Mouse (Mus musculus) kidney, embryonic 16.5 days (tissue): Measurements from ENCODE around the gene Inmt. TPM values are rescaled to one million over a fixed set of nuclear protein-coding genes. Genes with fewer than 3 reads are reported as not detected.
A peak's percentile ranks its signal among the peaks of the same experiment; 100 is the strongest.
"Not testable (repeated sequence)": the region's sequence is repeated elsewhere in the genome, so short reads cannot be mapped to it uniquely, and the experiment has no call there.

Source experiments
- ATAC-seq: fragments of 200-750 bp; cut with Nextera tagmentation; 2 replicates; pipeline ENCODE4 v1.8.0; 2017; ENCODE audit warnings: moderate TSS enrichment; ENCODE audit not compliant: low FRiP score, low TSS enrichment
- H3K27ac ChIP-seq: fragments of 300-500 bp; sonication (generic); 2 replicates; pipeline ENCODE4 v1.5.1; 2014; ENCODE audit warnings: low read length
- H3K27me3 ChIP-seq: fragments of 300-500 bp; sonication (generic); 2 replicates; pipeline ENCODE4 v1.6.1; 2014; ENCODE audit warnings: low read length, control low read depth, mixed read lengths; ENCODE audit not compliant: insufficient read depth
- H3K36me3 ChIP-seq: fragments of 300-500 bp; sonication (generic); 2 replicates; pipeline ENCODE4 v1.6.1; 2014; ENCODE audit warnings: low read length, control low read depth, mixed read lengths; ENCODE audit not compliant: insufficient read depth
- H3K4me1 ChIP-seq: fragments of 300-500 bp; sonication (generic); 2 replicates; pipeline ENCODE4 v1.6.1; 2014; ENCODE audit warnings: low read length, control low read depth, mixed read lengths; ENCODE audit not compliant: insufficient read depth
- H3K4me2 ChIP-seq: fragments of 300-500 bp; sonication (generic); replicated peaks from 2 replicates; pipeline ENCODE4 v1.6.1; 2014; ENCODE audit warnings: low read depth, low read length
- H3K4me3 ChIP-seq: fragments of 300-500 bp; sonication (generic); 2 replicates; pipeline ENCODE4 v1.5.1; 2014; ENCODE audit warnings: mild to moderate bottlenecking, low read length
- H3K9ac ChIP-seq: fragments of 300-500 bp; sonication (generic); replicated peaks from 2 replicates; pipeline ENCODE4 v1.6.1; 2014; ENCODE audit warnings: low read length
- H3K9me3 ChIP-seq: fragments of 300-500 bp; sonication (generic); 2 replicates; pipeline ENCODE4 v1.6.1; 2016; ENCODE audit warnings: low read length, control low read depth
- WGBS: fragments of 180-500 bp; shearing (Covaris S2); extraction: QIAGEN DNeasy Blood & Tissue Kit; methylation state at CpG from one replicate; pipeline ENCODE4 v1.1.7; 2014; 5-methylcytosine and 5-hydroxymethylcytosine counted together
- polyA plus RNA-seq: library from polyadenylated mRNA; unstranded; fragments of >200 nt; fragmentation: Nextera tagmentation; extraction: Ambion mirVana; gene quantifications from 2 replicates; pipeline ENCODE4 v1.2.1, GENCODE M21; 2015

The Inmt gene
- polyA plus RNA-seq, 1 experiment from 2014 or later: 13.8 TPM

DNA sequence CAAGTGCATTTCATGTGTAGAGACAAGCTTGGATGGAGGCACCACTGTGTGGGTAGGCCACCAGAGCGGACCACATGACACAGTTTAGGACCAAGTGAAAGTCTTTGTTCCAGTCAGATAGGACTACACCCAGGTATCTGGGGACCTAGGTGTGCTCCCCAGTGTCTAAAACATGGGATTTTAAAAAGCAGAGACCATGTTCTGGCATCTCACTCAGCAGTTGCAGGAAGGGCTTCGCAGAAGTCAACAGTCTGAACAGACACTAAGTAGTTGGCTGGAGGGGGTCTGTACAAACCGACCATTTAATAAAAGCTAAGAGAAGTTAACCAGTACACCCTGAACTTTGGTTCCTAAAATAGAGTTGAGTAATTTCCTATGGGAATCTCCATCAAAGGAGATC is 18.3 kb upstream of the Inmt start:
- Histone ChIP-seq H3K27me3 (no peaks in the 10 kb centered on the region), H3K27ac (no peak overlapping the region), H3K4me3 (no peak overlapping the region), H3K4me1 (no peaks in the 10 kb centered on the region), H3K4me2 (no peak overlapping the region), H3K9ac (no peak overlapping the region), H3K9me3 (no peaks in the 10 kb centered on the region), H3K36me3 (no peaks in the 10 kb centered on the region)
- no peak for ATAC-seq
- WGBS: 91% methylated on average over 3 of the region's 3 CpGs

DNA sequence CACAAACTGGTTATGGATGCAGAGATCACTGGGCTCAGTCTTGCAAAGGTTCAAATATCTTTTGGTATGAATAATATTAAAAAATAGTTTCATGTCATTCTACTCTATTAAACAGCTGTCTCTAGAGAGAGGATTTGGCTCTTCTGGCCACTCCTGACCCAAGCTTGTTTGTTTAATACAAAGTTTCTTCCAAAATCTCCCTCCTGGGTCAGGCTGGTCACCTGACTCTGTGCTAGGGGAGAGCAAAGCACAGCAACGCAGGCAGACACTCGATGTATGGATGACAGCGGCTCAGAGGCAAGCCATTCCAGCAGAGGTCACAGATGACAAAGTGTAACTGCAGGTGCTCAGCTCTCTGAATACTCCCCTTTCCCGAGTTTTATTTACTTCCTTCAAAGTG is 16.7 kb upstream of the Inmt start:
- H3K9ac ChIP-seq: no peak overlapping the region
- ATAC-seq: no peak
- 39% methylated on average over 4 of the region's 4 CpGs for WGBS
- no peaks in the 10 kb centered on the region for H3K27me3 ChIP-seq
- H3K4me2 ChIP-seq: no peak overlapping the region
- no peaks in the 10 kb centered on the region for H3K9me3 ChIP-seq
- H3K4me1 ChIP-seq: no peaks in the 10 kb centered on the region
- H3K27ac ChIP-seq: no peak overlapping the region
- no peaks in the 10 kb centered on the region for H3K36me3 ChIP-seq
- H3K4me3 ChIP-seq: no peak overlapping the region

DNA sequence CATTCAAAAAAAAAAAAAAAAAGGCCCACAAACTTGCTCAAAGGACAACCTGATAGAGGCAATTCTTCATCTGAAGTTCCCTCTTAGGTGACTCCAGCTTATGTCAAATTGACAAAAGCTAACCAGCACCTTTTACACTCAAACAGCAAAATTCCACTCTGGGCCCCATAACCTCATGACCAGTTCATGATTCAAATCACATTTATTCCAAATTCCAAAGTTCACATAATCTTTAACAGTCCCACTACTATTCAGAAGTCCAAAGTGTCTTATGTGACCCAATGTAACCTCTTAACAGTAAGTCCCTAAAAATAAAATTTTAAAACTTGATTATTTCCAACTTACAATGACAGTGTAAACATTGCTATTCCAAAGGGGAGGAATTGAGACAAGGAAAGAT is 14.6 kb upstream of the Inmt start:
- Histone ChIP-seq H3K27me3 (no peaks in the 10 kb centered on the region), H3K36me3 (no peaks in the 10 kb centered on the region), H3K4me2 (no peak overlapping the region), H3K9ac (no peak overlapping the region), H3K4me1 (no peaks in the 10 kb centered on the region), H3K9me3 (no peaks in the 10 kb centered on the region), H3K27ac (no peak overlapping the region), H3K4me3 (no peak overlapping the region)
- no peak for ATAC-seq

DNA sequence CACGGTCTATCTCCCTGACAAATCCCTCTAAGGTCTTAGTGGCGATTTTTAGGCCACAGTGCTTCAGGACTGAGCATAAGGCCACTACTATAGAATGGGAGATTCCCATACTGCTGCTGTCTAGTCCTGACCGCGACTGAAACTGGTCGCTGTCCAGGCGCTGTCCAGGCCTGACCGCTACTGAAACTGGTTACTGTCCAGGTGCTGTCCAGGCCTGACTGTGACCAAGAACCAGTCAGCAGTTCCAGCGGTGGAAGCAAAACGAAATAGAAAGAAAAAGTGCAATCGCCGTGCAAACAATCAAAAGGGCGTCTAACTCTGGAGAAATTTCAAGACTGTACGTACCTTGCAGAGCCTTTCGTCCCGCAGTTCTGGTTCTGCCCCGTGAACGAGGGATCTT is 13.0 kb upstream of the Inmt start:
- not testable (repeated sequence) for H3K36me3 ChIP-seq, H3K9ac ChIP-seq, H3K4me2 ChIP-seq, H3K4me1 ChIP-seq, H3K27ac ChIP-seq, H3K4me3 ChIP-seq, H3K27me3 ChIP-seq, H3K9me3 ChIP-seq, ATAC-seq
- 93% methylated on average over 17 of the region's 17 CpGs for WGBS

DNA sequence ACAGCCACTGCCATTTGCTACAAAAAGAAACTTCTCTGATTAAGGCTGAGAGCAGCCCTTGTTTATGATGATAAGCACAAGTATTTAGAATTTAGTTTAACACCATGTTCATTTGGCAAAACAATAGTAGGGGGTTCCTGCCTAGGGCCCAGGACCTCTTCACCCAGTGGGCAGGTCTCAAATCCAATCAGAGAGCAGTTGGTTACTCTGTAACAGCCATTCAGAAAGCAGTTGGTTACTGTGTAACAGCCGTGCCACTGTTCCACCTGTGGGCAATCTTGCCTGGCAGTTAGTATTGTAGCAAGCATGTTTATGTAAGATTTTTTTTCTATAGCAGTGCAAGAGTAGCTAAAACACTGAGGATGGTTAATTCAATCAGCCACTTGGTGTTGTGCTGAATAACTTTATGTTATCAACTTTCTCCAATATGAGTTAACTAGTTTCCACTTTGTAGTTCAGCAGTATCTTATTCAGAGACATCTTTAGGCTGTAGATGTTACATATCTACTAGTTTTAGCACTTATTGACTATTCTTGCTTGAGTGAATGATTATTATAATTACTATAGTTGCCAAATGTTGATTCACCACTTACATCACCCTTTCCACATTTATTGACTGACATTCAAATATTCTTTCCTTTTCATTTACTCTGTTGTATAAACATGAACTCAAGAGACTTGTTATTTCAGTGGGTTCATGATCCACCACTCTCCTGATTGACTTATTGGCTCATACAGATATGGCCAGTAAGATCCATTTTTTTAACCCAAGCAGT is 8.0 kb upstream of the Inmt start:
- Histone ChIP-seq H3K27me3 (no peaks in the 10 kb centered on the region), H3K4me2 (no peak overlapping the region), H3K9ac (no peak overlapping the region), H3K9me3 (no peaks in the 10 kb centered on the region), H3K27ac (no peak overlapping the region), H3K4me3 (no peak overlapping the region), H3K36me3 (no peaks in the 10 kb centered on the region), H3K4me1 (0 out of 2 replicates have a peak, but pooled peaks cover 7% of the 10 kb centered on the region)
- ATAC-seq: no peak
- 83% methylated on average over 1 of the region's 1 CpGs for WGBS

DNA sequence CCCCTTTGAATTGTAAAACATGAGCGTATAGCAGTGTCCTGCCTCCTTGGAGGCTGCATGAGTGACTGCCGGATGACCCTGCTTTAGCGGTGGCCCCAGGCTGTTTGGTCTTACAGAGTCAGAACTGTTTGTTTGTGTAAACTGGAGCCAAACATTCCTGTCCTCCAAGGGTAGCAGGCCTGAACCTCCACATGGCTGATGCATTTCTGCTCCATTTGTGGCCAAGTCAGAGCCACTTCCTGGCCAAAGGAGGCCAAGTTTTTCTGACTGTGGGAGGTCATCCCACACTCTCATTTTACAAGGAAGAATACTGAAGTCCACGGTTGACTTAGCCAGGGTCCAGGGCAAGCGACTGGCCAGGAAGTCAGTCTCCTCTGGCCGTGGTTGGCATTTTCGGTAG is 4.7 kb upstream of the Inmt start:
- no peaks in the 10 kb centered on the region for H3K27me3 ChIP-seq
- H3K4me2 ChIP-seq: no peak overlapping the region
- ATAC-seq: peak; percentile 25; the same call in 1 of the 2 replicates
- no peaks in the 10 kb centered on the region for H3K9me3 ChIP-seq
- 49% methylated on average over 7 of the region's 7 CpGs for WGBS
- H3K27ac ChIP-seq: no peak overlapping the region
- H3K9ac ChIP-seq: no peak overlapping the region
- no peaks in the 10 kb centered on the region for H3K36me3 ChIP-seq
- no peak overlapping the region for H3K4me3 ChIP-seq
- peaks cover 21% of the 10 kb centered on the region for H3K4me1 ChIP-seq

DNA sequence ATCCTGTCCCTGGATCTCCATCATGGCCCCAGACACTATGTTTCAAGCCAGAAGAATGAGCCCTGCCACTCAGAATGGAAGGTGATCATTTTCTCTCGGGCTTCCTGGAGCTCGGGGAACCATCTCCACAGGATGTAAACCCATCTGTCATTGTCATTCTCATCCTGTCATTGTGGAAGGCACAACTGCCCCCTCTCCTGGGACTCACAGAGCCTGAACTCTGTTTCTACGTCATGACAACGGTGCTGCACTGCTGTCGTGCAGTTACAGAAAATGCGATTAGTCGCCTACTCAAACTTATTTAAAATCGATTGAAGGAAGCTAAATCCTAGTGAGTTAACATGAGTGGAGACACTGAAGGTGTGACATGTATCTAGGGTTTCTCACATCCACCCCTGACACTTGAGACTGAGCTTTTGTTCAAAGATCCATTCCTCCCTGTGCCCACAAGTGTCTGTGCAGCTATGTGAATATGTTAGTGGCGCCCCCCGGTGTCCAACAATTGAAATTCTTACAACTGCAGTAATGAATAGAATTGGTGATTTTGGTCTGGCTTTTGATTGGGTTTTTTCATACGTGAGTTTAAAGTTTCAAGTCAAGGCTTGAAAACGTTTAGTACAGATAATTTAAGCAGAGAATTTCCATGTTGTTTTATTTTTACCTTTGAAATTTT is 2.4 kb upstream of the Inmt start:
- ATAC-seq: no peak
- no peak overlapping the region for H3K4me2 ChIP-seq
- no peak overlapping the region for H3K27ac ChIP-seq
- no peak overlapping the region for H3K9ac ChIP-seq
- H3K36me3 ChIP-seq: no peaks in the 10 kb centered on the region
- 46% methylated on average over 12 of the region's 12 CpGs for WGBS
- H3K4me1 ChIP-seq: peaks cover 29% of the 10 kb centered on the region
- no peaks in the 10 kb centered on the region for H3K27me3 ChIP-seq
- H3K9me3 ChIP-seq: no peaks in the 10 kb centered on the region
- no peak overlapping the region for H3K4me3 ChIP-seq

DNA sequence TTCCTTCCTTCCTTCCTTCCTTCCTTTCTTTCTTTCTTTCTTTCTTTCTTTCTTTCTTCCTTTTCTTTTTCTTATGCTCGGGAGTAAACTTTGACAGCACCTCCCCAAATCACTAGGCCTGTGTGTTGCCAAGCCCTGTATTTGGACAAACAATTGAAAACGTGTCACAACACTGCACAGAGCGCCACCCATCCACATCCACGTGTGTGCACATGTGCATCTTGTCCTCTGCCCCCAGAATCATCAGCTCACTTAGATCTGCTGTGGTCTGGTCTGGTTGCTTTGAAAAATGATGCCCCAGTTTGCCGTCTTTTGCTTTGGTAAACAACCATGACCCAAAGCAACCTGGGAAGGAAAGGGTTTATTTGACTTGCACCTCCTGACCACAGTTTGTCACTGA is 1.0 kb upstream of the Inmt start:
- ATAC-seq: no peak
- no peak overlapping the region for H3K4me2 ChIP-seq
- H3K4me1 ChIP-seq: peaks cover 29% of the 10 kb centered on the region
- H3K27ac ChIP-seq: peak overlapping the region; percentile 70
- H3K36me3 ChIP-seq: no peaks in the 10 kb centered on the region
- H3K27me3 ChIP-seq: no peaks in the 10 kb centered on the region
- no peaks in the 10 kb centered on the region for H3K9me3 ChIP-seq
- WGBS: 28% methylated on average over 5 of the region's 5 CpGs
- no peak overlapping the region for H3K9ac ChIP-seq
- H3K4me3 ChIP-seq: no peak overlapping the region

DNA sequence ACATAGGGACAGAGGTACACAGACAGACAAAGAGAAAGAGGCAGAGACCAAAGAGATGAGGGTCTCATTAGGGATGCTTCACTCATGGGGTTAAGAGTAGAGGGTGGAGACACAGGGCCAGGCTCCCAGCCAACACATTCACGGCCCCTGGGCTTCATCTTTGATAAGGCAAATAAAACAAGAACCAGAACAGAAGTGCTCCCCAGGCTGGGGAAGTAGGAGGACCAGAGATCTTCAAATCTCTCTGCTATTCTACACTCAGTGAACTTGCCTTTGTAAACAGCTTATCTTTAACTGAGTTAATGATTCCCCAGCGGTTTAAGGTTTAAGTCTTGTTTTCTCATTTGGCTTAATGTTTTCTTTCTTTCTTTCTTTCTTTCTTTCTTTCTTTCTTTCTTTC is 613 bp upstream of the Inmt start:
- Histone ChIP-seq H3K27ac (peak overlapping the region; percentile 70), H3K27me3 (no peaks in the 10 kb centered on the region), H3K36me3 (no peaks in the 10 kb centered on the region), H3K4me3 (no peak overlapping the region), H3K9ac (no peak overlapping the region), H3K9me3 (no peaks in the 10 kb centered on the region), H3K4me1 (peaks cover 29% of the 10 kb centered on the region), H3K4me2 (no peak overlapping the region)
- 42% methylated on average over 2 of the region's 2 CpGs for WGBS
- ATAC-seq: no peak

DNA sequence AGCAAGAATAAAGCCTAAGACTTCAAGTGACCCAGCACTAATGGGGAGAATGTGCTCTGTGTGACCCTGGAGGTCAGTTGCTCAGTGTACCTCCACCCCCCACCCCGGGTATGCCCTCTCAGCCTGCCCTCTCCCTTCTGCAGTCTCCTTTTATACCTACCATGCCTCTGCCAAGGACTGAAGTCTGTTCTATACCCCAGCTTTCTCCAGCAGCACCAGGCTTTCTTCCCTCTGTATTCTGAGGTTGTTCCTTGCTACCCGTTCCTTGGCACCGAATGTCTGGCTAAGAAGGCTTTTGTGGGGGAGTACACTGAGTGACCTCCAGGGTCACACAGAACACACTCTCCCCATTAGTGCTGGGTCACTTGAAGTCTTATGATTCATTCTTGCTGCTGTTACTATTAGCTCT is 898 bp downstream of the Inmt start:
- H3K4me1 ChIP-seq: peaks cover 23% of the 10 kb centered on the region
- 15% methylated on average over 3 of the region's 3 CpGs for WGBS
- no peak overlapping the region; the same call in 1 of the 2 replicates for H3K27ac ChIP-seq
- no peak overlapping the region for H3K4me2 ChIP-seq
- H3K36me3 ChIP-seq: no peaks in the 10 kb centered on the region
- H3K4me3 ChIP-seq: no peak overlapping the region
- ATAC-seq: no peak
- H3K9ac ChIP-seq: no peak overlapping the region
- no peaks in the 10 kb centered on the region for H3K9me3 ChIP-seq
- H3K27me3 ChIP-seq: no peaks in the 10 kb centered on the region
